Mouse (Mus musculus): ENCODE measurements around the gene Pde4a. TPM values are rescaled to one million over a fixed set of nuclear protein-coding genes. Genes with fewer than 3 reads are reported as not detected.

Pde4a gene
- total and polyA plus RNA-seq, 3 experiments, result 1.7 to 7.6 (median 4.8) TPM

DNA sequence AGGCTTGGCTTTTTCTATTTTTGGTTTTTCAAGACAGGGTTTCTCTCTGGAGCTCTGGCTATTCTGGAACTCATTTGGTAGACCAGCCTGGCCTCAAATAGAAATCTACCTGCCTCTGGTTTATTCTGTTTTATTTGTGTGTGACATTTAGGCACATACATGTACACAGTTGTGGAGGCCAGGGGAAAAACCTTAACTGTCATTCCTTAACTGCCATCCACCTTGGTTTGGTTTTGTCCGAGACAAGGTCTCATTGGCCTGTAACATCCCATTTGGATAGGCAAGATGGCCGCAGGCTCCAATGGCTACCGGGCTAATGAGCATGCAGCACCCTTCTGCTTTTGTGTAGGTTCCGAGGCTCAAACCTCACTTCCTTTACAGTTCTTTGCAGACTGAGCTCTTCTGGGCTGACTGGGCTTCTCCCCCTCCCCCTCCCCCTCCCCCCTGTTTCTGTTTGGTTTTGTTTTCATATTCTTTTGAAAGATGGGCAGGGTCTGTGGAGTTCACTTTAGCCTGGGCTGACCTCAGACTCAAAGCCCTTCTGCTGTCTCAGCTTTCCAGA is 30.1 kb upstream of the Pde4a start (continued):
- no peak for TF ChIP-seq TCF12 (IDR thresholded peaks at IDR 0.05; ENCODE audit: low read depth, low read length)
- no peak for TF ChIP-seq RAD21 (IDR thresholded peaks at IDR 0.05; ENCODE audit: low read depth, low read length)
- no peak for TF ChIP-seq SIN3A (IDR thresholded peaks at IDR 0.05; ENCODE audit: low read length)
- 0 out of 2 replicates have a peak, but pooled peaks have one; percentile 29 for TF ChIP-seq EP300 (IDR thresholded peaks at IDR 0.05; ENCODE audit: low read length)
- no peak for TF ChIP-seq ZMIZ1 (IDR thresholded peaks at IDR 0.05; ENCODE audit: low read depth, low read length)
- TF ChIP-seq USF1 (IDR thresholded peaks at IDR 0.05; ENCODE audit: low read depth, low read length), result no peak
- TF ChIP-seq MEF2A (IDR thresholded peaks at IDR 0.05; ENCODE audit: borderline replicate concordance, low read depth, low read length), result no peak; the same call in 1 of the 2 replicates

DNA sequence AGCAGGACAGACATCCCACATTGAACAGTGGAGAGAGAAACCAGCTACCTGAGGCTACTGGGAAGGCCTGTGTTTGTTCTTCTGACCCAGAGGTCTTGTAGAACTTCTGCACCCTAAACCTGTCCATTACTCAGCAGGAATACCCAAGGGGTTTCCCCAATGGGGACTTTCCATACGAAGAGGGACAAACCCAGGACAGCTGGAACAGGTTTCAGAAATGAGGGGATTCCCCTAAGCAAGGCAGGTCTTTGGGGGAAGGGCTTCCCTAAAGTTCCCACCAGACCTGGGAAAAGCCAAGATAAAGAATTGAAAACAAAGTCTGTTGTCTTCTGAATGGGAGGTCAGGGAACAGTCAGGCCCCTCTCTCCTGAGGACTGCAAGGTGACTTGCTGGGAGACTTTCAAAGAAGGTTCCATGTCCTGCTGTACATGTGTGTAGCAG is 29.6 kb upstream of the Pde4a start:
- Histone ChIP-seq H3K27ac (ENCODE audit: insufficient read depth, low read depth) (peak overlapping the region; percentile 98), H3K4me2 (ENCODE audit: insufficient read depth, low read depth, poor library complexity, severe bottlenecking) (peak overlapping the region; percentile 67), H3K4me3 (replicated peaks in 1 of 3; ENCODE audit: low read depth in 2 of 3, low read length in 2 of 3, poor library complexity in 1 of 3) (peak overlapping the region in 1 of 3 experiments; percentile 5), H3K4me1 (ENCODE audit: control insufficient read depth in 1 of 2, insufficient read depth in 2 of 2) (peaks cover 18 to 61% of the 10 kb centered on the region in 2 experiments), H3K27me3 (replicated peaks) (no peaks in the 10 kb centered on the region), H3K79me2 (replicated peaks; ENCODE audit: control insufficient read depth, extremely low read depth, insufficient read depth, poor library complexity, severe bottlenecking) (no peaks in the 10 kb centered on the region), H3K9ac (ENCODE audit: insufficient read depth, low read depth) (peak overlapping the region; percentile 38), H3K36me3 (replicated peaks in 1 of 2; ENCODE audit: control insufficient read depth in 1 of 2, insufficient read depth in 1 of 2, low read length in 1 of 2) (peaks cover 34 to 38% of the 10 kb centered on the region in 2 experiments), H3K9me3 (replicated peaks; ENCODE audit: low read length) (no peaks in the 10 kb centered on the region)
- dilution Hi-C loops (cut with MboI; ENCODE audit: extremely low pct_ligation_motif_present, extremely low pct_unique_long_range_greater_than_20kb, low sequenced_read_pairs), result no loop called here
- DNase-seq (ENCODE audit: extremely low read depth), result peak; percentile 98
- in situ Hi-C loops (cut with MboI; ENCODE audit: low pct_ligation_motif_present, low pct_unique_long_range_greater_than_20kb, low sequenced_read_pairs), result no loop called here
- TF ChIP-seq POLR2AphosphoS2 (IDR thresholded peaks at IDR 0.05; ENCODE audit: low read depth, low read length), result 0 out of 2 replicates have a peak, but pooled peaks have one; percentile 26
- TF ChIP-seq ZKSCAN1 (IDR thresholded peaks at IDR 0.05; ENCODE audit: borderline replicate concordance, low read depth, low read length), result no peak
- no peak; the same call in 1 of the 2 replicates for TF ChIP-seq SMC3 (IDR thresholded peaks at IDR 0.05; ENCODE audit: low read depth, low read length)
- TF ChIP-seq EP300 (IDR thresholded peaks at IDR 0.05; ENCODE audit: low read length), result peak; percentile 95
- TF ChIP-seq IRF4 (IDR thresholded peaks at IDR 0.05; ENCODE audit: low read depth, low read length), result peak; percentile 85
- peak; percentile 80 for TF ChIP-seq BHLHE40 (IDR thresholded peaks at IDR 0.05; ENCODE audit: low read depth, low read length)
- TF ChIP-seq USF2 (conservative IDR thresholded peaks at IDR 0.05; ENCODE audit: low read depth, low read length), result no peak
- TF ChIP-seq PAX5 (IDR thresholded peaks at IDR 0.05; ENCODE audit: low read length), result no peak
- no peak; the same call in 1 of the 2 replicates for TF ChIP-seq NRF1 (IDR thresholded peaks at IDR 0.05; ENCODE audit: low read depth, low read length)
- TF ChIP-seq CTCF (conservative IDR thresholded peaks at IDR 0.05 in 1 of 2, IDR thresholded peaks at IDR 0.05 in 1 of 2; ENCODE audit: low read depth in 2 of 2, low read length in 2 of 2), result no peak
- no peak for TF ChIP-seq USF1 (IDR thresholded peaks at IDR 0.05; ENCODE audit: low read depth, low read length)
- TF ChIP-seq GABPA (IDR thresholded peaks at IDR 0.05; ENCODE audit: insufficient replicate concordance, low read depth, low read length), result no peak
- TF ChIP-seq RAD21 (IDR thresholded peaks at IDR 0.05; ENCODE audit: low read depth, low read length), result no peak; the same call in 1 of the 2 replicates
- peak; percentile 40; the same call in 1 of the 2 replicates for TF ChIP-seq HCFC1 (IDR thresholded peaks at IDR 0.05; ENCODE audit: low read depth, low read length)
- TF ChIP-seq MYC (IDR thresholded peaks at IDR 0.05; ENCODE audit: low read depth, low read length), result peak; percentile 81
- no peak for TF ChIP-seq ZC3H11A (IDR thresholded peaks at IDR 0.05; ENCODE audit: low read depth, low read length)
- peak; percentile 97 for TF ChIP-seq ETS1 (conservative IDR thresholded peaks at IDR 0.05; ENCODE audit: low read depth, low read length)
- TF ChIP-seq UBTF (IDR thresholded peaks at IDR 0.05; ENCODE audit: low read depth, low read length), result no peak
- peak; percentile 78; the same call in 1 of the 2 replicates for TF ChIP-seq SIN3A (IDR thresholded peaks at IDR 0.05; ENCODE audit: low read length)
- TF ChIP-seq NELFE (IDR thresholded peaks at IDR 0.05; ENCODE audit: low read depth, low read length), result no peak
- peak; percentile 32; the same call in 1 of the 2 replicates for TF ChIP-seq ZNF384 (IDR thresholded peaks at IDR 0.05; ENCODE audit: low read depth, low read length)
- no peak for TF ChIP-seq KAT2A (IDR thresholded peaks at IDR 0.05; ENCODE audit: insufficient replicate concordance, low read length)
- TF ChIP-seq JUND (conservative IDR thresholded peaks at IDR 0.05; ENCODE audit: low read depth, low read length), result peak; percentile 46
- TF ChIP-seq RCOR1 (conservative IDR thresholded peaks at IDR 0.05; ENCODE audit: low read depth, low read length), result peak; percentile 95
- TF ChIP-seq MAZ (IDR thresholded peaks at IDR 0.05; ENCODE audit: low read depth, low read length), result peak; percentile 59; the same call in 1 of the 2 replicates
- TF ChIP-seq TBP (conservative IDR thresholded peaks at IDR 0.05; ENCODE audit: low read depth, low read length), result no peak; the same call in 1 of the 2 replicates
- peak; percentile 93 for TF ChIP-seq MAFK (IDR thresholded peaks at IDR 0.05; ENCODE audit: insufficient replicate concordance, low read length)
- peak; percentile 43 for TF ChIP-seq ZMIZ1 (IDR thresholded peaks at IDR 0.05; ENCODE audit: low read depth, low read length)
- TF ChIP-seq MEF2A (IDR thresholded peaks at IDR 0.05; ENCODE audit: borderline replicate concordance, low read depth, low read length), result peak; percentile 86
- TF ChIP-seq POLR2A (IDR thresholded peaks at IDR 0.05; ENCODE audit: low read depth, low read length), result no peak
- TF ChIP-seq MAX (IDR thresholded peaks at IDR 0.05; ENCODE audit: low read length), result peak; percentile 68
- TF ChIP-seq MXI1 (IDR thresholded peaks at IDR 0.05; ENCODE audit: low read depth, low read length), result peak; percentile 15; the same call in 1 of the 2 replicates
- peak; percentile 77; the same call in 1 of the 2 replicates for TF ChIP-seq CHD1 (IDR thresholded peaks at IDR 0.05; ENCODE audit: low read depth, low read length)
- TF ChIP-seq E2F4 (IDR thresholded peaks at IDR 0.05; ENCODE audit: insufficient replicate concordance, low read depth, low read length), result 0 out of 2 replicates have a peak, but pooled peaks have one; percentile 57

All from CH12.LX (cell line).